Mouse (Mus musculus): ENCODE data around the gene Lrrc75a. TPM values are rescaled to one million over a fixed set of nuclear protein-coding genes. Genes with fewer than 3 reads are reported as not detected.

Lrrc75a gene
- total RNA-seq, 4 experiments from 2014 or later: 18.8 to 21.2 (median 19.8) TPM

DNA sequence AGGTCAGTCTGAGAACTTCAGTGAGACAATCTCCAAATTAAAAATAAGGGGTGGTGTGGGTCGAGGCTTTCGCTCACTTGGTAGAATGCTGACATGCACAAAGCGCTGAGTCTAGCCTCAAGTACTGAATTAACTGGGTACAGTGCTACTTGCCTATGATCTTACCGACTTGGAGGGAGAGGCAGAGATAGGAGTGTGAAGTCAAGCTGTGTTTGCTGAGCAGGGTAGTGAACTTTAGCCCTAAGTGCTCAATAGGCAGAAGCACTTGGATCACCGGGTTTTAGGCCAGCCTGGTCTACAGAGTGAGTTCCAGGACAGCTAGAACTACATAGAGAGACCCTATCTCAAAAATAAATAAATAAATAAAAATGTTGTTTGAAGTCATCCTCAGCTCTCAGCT lies 91.1 kb downstream of the Lrrc75a start:
- no peak for DNase-seq (ENCODE audit: low spot score in 2 of 2)

DNA sequence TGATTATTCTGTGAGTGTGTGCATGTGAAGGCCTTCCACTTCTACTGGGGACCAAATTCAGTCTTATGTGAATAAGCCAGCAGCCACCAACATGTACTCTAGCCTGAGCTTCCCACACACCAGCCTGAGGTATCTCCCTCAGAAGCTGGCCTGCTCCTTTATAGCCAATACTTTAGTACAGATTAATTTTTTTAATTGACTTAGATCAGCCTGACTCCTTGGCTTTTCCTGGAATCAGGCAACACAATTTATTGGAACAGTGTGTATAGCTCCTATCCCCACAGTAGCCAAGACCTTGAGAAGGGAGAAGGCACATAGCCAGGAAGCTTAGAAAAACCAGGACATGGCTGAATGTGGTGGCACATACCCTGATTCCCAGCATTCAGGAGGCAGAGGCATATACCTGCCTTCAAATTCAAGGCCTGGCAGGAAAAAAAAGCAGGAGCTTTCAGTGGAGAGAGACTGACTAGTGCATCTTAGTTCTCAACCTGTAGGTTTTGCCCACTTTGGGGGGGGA lies 92.4 kb downstream of the Lrrc75a start:
- DNase-seq (ENCODE audit: low spot score in 2 of 2): no peak

DNA sequence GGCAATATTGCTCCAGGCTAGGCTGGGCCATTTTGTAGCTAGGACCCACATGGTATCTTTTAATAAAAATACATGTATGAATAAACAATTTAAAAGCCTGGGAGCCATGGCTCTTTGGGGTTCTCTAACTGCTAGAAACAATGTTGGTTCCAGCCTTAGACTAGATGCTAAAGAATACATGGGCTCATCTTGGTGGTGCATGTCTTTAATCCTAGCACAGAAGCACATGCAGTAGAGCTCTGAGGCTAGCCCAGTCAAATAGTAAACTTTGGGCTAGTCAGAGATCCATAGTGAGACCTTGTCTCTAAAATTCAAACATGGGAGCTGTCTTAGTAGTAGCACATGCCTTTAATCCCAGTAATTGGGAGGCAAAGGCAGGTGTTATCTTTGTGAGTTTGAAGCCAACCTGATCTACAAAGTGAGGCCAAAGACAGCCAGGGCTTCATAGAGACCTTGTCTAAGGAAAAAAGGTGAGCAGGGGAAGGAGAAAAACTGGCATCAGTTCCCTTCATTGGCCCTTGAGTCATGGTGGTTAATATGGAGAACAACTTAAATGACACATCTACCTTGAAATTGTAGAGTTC lies 93.3 kb downstream of the Lrrc75a start:
- DNase-seq (ENCODE audit: low spot score in 2 of 2): no peak

Other genes starting within 250 kb of the Lrrc75a start
- 1 to 10 TPM; 4.7 to 6.6 (median 5.9) TPM for gene Pigl, start 190.1 kb downstream of the Lrrc75a start, total RNA-seq (2022)
- gene Ncor1, start 190.0 kb downstream of the Lrrc75a start, total RNA-seq (2022): 100 to 1,000 TPM; 238 to 310 (median 267) TPM
- gene Cenpv, start 109.3 kb downstream of the Lrrc75a start, total RNA-seq (2022): 10 to 100 TPM; 29.2 to 35.6 (median 31.8) TPM
- 1,000 to 10,000 TPM; 1,765 to 1,972 (median 1,844) TPM for gene Ubb, start 97.4 kb downstream of the Lrrc75a start, total RNA-seq (2022)
- gene Trpv2, start 74.0 kb downstream of the Lrrc75a start, total RNA-seq (2022): 10 to 100 TPM; 17.9 to 20.2 (median 19.3) TPM
- 10 to 100 TPM; 21.5 to 34.3 (median 25.6) TPM for gene Mmgt2, start 141 bp upstream of the Lrrc75a start, total RNA-seq (2022)
- gene Zfp287, start 83.4 kb upstream of the Lrrc75a start, total RNA-seq (2022): 10 to 100 TPM; 17.2 to 19.2 (median 17.9) TPM
- gene Gm10428, start 104.6 kb upstream of the Lrrc75a start, total RNA-seq (2022): not detected
- gene Zfp286, start 140.9 kb upstream of the Lrrc75a start, total RNA-seq (2022): 10 to 100 TPM; 18.2 to 27.5 (median 25.2) TPM
- gene Trim16, start 171.7 kb upstream of the Lrrc75a start, total RNA-seq (2022): 1 to 10 TPM; 1.4 to 1.7 (median 1.5) TPM
- gene Fbxw10, start 198.5 kb upstream of the Lrrc75a start, total RNA-seq (2022): 1 to 10 TPM in 2 of 4 experiments, under 1 TPM in 2; 0.63 to 2.2 (median 1.0) TPM
- 10 to 100 TPM; 29.9 to 35.5 (median 30.9) TPM for gene Tvp23b, start 230.9 kb upstream of the Lrrc75a start, total RNA-seq (2022)